Mouse (Mus musculus) lung, postnatal 36 days (tissue): ENCODE results near the gene Wdr86.
"Not testable (repeated sequence)": the region's sequence is repeated elsewhere in the genome, so short reads cannot be mapped to it uniquely, and the experiment has no call there.

Experiments used
- DNase-seq: peaks from one replicate; pipeline ENCODE4 v3.0.0; 2022; ENCODE audit warnings: mixed read lengths

Wdr86 gene

GRCm38 (mm10) chr5:24730488-24730871, at the start of gene Wdr86:
Wdr86 (minus strand) TSS chr5:24730727.
- no peak for DNase-seq

GRCm38 (mm10) chr5:24779881-24780512, 49.5 kb upstream of the Wdr86 start:
- DNase-seq, result peak; percentile 65

- DNase-seq, result no peak
Observed at GRCm38 (mm10) chr5:24779321-24779720, 48.8 kb upstream of the Wdr86 start.

GRCm38 (mm10) chr5:24778843-24779140, 48.3 kb upstream of the Wdr86 start:
- no peak for DNase-seq

GRCm38 (mm10) chr5:24778082-24778842, 47.7 kb upstream of the Wdr86 start:
- no peak for DNase-seq

GRCm38 (mm10) chr5:24776681-24777080, 46.2 kb upstream of the Wdr86 start:
- no peak for DNase-seq

GRCm38 (mm10) chr5:24774549-24774948, 44.0 kb upstream of the Wdr86 start:
- DNase-seq, result not testable (repeated sequence)

- DNase-seq, result peak; percentile 25
Observed at GRCm38 (mm10) chr5:24757816-24758215, 27.3 kb upstream of the Wdr86 start, which contains the start of gene Crygn. Crygn (minus strand) TSS chr5:24758008.

GRCm38 (mm10) chr5:24756931-24757330, 26.4 kb upstream of the Wdr86 start:
- DNase-seq, result no peak

GRCm38 (mm10) chr5:24752175-24752498, 21.6 kb upstream of the Wdr86 start:
- no peak for DNase-seq

- peak; percentile 78 for DNase-seq
Observed at GRCm38 (mm10) chr5:24751305-24752174, 21.0 kb upstream of the Wdr86 start.

- peak; percentile 92 for DNase-seq
Observed at GRCm38 (mm10) chr5:24750321-24751304, 20.1 kb upstream of the Wdr86 start.

GRCm38 (mm10) chr5:24749731-24750130, 19.2 kb upstream of the Wdr86 start:
- DNase-seq, result no peak

GRCm38 (mm10) chr5:24747533-24747932, 17.0 kb upstream of the Wdr86 start:
- DNase-seq, result no peak

GRCm38 (mm10) chr5:24743956-24744355, 13.4 kb upstream of the Wdr86 start:
- no peak for DNase-seq

GRCm38 (mm10) chr5:24741172-24741885, 10.8 kb upstream of the Wdr86 start:
- no peak for DNase-seq

GRCm38 (mm10) chr5:24739141-24739753, 8.7 kb upstream of the Wdr86 start:
- DNase-seq, result peak; percentile 79

- no peak for DNase-seq
Observed at GRCm38 (mm10) chr5:24738517-24738916, 8.0 kb upstream of the Wdr86 start.

- DNase-seq, result no peak
Observed at GRCm38 (mm10) chr5:24737595-24737994, 7.1 kb upstream of the Wdr86 start.

GRCm38 (mm10) chr5:24733771-24734426, 3.4 kb upstream of the Wdr86 start:
- no peak for DNase-seq

GRCm38 (mm10) chr5:24733134-24733533, 2.6 kb upstream of the Wdr86 start:
- peak; percentile 73 for DNase-seq
